Mouse (Mus musculus) limb, embryonic 12.5 days (tissue): ENCODE results near the gene Bcl9l. TPM values are rescaled to one million over a fixed set of nuclear protein-coding genes. Genes with fewer than 3 reads are reported as not detected.

Experiments
- ATAC-seq: fragments of 200-750 bp; cut with Nextera tagmentation; 2 replicates; pipeline ENCODE4 v1.8.0; 2017; ENCODE audit warnings: low read depth, moderate TSS enrichment; ENCODE audit not compliant: insufficient number of reproducible peaks, insufficient read depth, low FRiP score, low TSS enrichment
- H3K27ac ChIP-seq: fragments of 300-500 bp; sonication (generic); 2 replicates; pipeline ENCODE4 v1.5.1; 2016; ENCODE audit warnings: mild to moderate bottlenecking, moderate library complexity
- H3K27me3 ChIP-seq: fragments of 300-500 bp; sonication (generic); 2 replicates; pipeline ENCODE4 v1.6.1; 2016; ENCODE audit warnings: mild to moderate bottlenecking, moderate library complexity
- H3K36me3 ChIP-seq: fragments of 300-500 bp; sonication (generic); 2 replicates; pipeline ENCODE4 v1.6.1; 2016; ENCODE audit warnings: mild to moderate bottlenecking, moderate library complexity
- H3K4me1 ChIP-seq: fragments of 300-500 bp; sonication (generic); replicated peaks from 2 replicates; pipeline ENCODE4 v1.6.1; 2016
- H3K4me2 ChIP-seq: fragments of 300-500 bp; sonication (generic); 2 replicates; pipeline ENCODE4 v1.6.1; 2016; ENCODE audit warnings: mild to moderate bottlenecking, moderate library complexity
- H3K4me3 ChIP-seq: fragments of 300-500 bp; sonication (generic); replicated peaks from 2 replicates; pipeline ENCODE4 v1.5.1; 2016; ENCODE audit warnings: mild to moderate bottlenecking
- H3K9ac ChIP-seq: fragments of 300-500 bp; sonication (generic); replicated peaks from 2 replicates; pipeline ENCODE4 v1.6.1; 2016; ENCODE audit warnings: mild to moderate bottlenecking, moderate library complexity
- H3K9me3 ChIP-seq: fragments of 300-500 bp; sonication (generic); 2 replicates; pipeline ENCODE4 v1.6.1; 2016; ENCODE audit warnings: mild to moderate bottlenecking, moderate library complexity
- WGBS: fragments of 180-500 bp; shearing (Covaris S2); methylation state at CpG from one replicate; pipeline ENCODE4 v1.1.7; 2016; 5-methylcytosine and 5-hydroxymethylcytosine counted together
- polyA plus RNA-seq: library from polyadenylated mRNA; unstranded; fragments of >200 nt; fragmentation: Nextera tagmentation; extraction: Ambion mirVana; gene quantifications from 2 replicates; pipeline ENCODE4 v1.2.1, GENCODE M21; 2016

The Bcl9l gene
- polyA plus RNA-seq, 1 experiment from 2014 or later: 14.3 TPM

DNA sequence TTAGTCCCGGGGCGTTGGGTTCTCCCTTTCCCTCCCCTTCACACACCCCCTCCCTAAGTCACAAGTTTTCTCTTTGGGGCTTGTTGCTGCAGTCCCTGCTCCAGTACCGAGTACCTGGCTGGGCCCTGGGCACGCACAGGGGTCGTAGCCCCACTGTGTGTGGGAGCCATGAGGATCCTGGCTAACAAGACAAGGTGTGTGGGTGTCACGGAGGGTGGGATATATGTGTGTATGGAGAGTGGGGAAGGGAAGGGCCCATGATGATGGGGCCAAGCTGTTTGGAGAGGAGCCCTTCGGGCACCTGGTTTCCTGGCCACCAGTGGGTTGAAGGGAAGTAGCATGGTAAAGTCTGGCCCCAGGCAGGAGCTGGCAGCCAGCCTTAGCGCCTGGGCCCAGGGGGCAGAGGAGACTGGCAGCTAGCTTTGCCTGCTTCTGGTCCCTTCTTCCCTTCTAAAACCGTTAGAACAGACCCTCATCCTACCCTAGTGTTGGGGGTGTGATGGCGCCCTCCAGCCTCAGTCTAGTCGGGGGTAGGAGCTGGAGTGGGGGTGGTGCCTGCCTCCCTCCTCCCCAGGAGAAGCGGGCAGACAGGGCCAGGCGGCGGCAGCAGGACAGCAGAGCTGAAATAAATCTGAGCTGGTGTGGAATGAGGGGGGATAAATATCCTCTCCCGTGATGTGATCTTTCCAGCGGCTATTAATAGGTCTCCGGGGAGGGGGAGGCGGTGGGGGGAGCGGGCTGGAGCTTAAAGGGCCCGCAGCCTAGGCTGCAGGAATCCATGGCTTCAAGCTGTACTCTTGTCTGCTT lies 16.9 kb downstream of the Bcl9l start:
- ATAC-seq: peak; percentile 23; the same call in 1 of the 2 replicates
- peaks cover 74% of the 10 kb centered on the region for H3K4me1 ChIP-seq
- 3% methylated on average over 20 of the region's 20 CpGs for whole genome bisulfite sequencing

GRCm38 (mm10) chr9:44500163-44500533 lies 17.5 kb downstream of the Bcl9l start:
- Histone ChIP-seq H3K4me1 (peaks cover 71% of the 10 kb centered on the region), H3K27me3 (no peaks in the 10 kb centered on the region), H3K36me3 (peaks cover 51% of the 10 kb centered on the region), H3K4me3 (peak overlapping the region; percentile 49), H3K27ac (peak overlapping the region; percentile 98), H3K9me3 (no peaks in the 10 kb centered on the region), H3K9ac (peak overlapping the region; percentile 66), H3K4me2 (peak overlapping the region; percentile 89)
- WGBS: 15% methylated on average over 5 of the region's 5 CpGs
- no peak for ATAC-seq

More for the DNA sequence above, 16.9 kb downstream of the Bcl9l start:
- Histone ChIP-seq H3K9me3 (no peaks in the 10 kb centered on the region), H3K27ac (peak overlapping the region; percentile 98), H3K36me3 (peaks cover 45% of the 10 kb centered on the region), H3K27me3 (no peaks in the 10 kb centered on the region), H3K4me2 (peak overlapping the region; percentile 89), H3K9ac (peak overlapping the region; percentile 66), H3K4me3 (peak overlapping the region; percentile 49)

DNA sequence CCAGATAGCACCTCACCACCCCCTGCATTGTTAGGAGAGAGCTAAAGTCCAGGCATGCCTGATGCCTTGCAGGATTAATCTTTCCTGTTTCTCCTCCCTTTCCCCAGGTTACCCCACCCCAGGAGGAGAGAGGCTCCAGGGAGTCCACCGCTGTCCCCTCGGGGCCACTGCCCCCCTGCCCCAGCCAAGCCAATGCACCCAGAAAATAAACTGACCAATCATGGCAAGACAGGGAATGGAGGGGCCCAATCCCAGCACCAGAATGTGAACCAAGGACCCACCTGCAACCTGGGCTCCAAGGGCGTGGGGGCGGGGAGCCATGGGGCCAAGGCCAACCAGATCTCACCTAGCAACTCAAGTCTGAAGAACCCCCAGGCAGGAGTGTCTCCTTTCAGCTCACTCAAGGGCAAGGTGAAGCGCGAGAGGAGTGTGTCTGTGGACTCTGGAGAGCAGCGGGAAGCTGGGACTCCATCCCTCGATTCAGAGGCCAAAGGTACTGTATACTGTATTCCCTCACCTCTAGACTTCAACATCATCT lies 18.1 kb downstream of the Bcl9l start:
- ATAC-seq: no peak

DNA sequence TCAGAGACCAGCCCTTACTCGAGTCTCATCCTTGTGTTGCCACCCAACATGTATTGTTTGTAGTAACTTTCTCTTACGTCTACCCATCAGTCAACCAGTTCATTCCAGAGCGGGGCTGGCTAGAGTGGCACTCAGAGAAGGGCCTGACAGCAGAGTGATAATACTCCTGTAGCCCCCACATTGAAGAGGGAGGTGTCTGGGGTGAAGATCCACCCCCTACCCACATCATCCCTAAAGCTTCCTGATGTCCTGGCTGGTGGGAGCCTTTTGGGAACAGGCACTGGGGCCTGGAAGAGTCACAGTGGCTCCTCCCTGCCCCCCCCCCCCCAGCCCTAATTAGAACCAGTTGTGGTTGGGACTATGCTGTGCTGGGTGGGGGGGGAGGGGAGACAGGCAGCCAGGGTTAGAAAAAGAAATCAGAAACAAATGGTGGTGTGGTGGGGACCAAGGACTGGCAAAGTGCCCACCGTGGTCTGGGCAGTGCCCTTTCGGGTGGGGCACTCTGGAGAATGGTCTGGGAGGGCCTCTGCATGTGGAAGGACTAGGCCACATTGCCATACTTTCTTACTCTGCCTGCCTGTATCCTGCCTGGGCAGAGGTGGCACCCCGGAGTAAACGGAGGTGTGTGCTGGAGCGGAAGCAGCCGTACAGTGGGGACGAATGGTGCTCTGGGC lies 18.7 kb downstream of the Bcl9l start:
- peaks cover 68% of the 10 kb centered on the region for H3K4me1 ChIP-seq
- peak overlapping the region; percentile 98 for H3K27ac ChIP-seq
- no peaks in the 10 kb centered on the region for H3K9me3 ChIP-seq
- no peaks in the 10 kb centered on the region for H3K27me3 ChIP-seq
- ATAC-seq: no peak
- peak overlapping the region; percentile 40 for H3K9ac ChIP-seq
- peak overlapping the region; percentile 89 for H3K4me2 ChIP-seq
- 20% methylated on average over 10 of the region's 10 CpGs for WGBS
- H3K4me3 ChIP-seq: peak overlapping the region; percentile 49
- peaks cover 62% of the 10 kb centered on the region for H3K36me3 ChIP-seq

More for the DNA sequence above, 18.1 kb downstream of the Bcl9l start:
- WGBS: 33% methylated on average over 8 of the region's 8 CpGs
- peak overlapping the region; percentile 89 for H3K4me2 ChIP-seq
- H3K27ac ChIP-seq: peak overlapping the region; percentile 98
- no peaks in the 10 kb centered on the region for H3K9me3 ChIP-seq
- no peak overlapping the region for H3K9ac ChIP-seq
- no peaks in the 10 kb centered on the region for H3K27me3 ChIP-seq
- peaks cover 57% of the 10 kb centered on the region for H3K36me3 ChIP-seq
- peak overlapping the region; percentile 49; the same call in 1 of the 2 replicates for H3K4me3 ChIP-seq
- peaks cover 71% of the 10 kb centered on the region for H3K4me1 ChIP-seq

DNA sequence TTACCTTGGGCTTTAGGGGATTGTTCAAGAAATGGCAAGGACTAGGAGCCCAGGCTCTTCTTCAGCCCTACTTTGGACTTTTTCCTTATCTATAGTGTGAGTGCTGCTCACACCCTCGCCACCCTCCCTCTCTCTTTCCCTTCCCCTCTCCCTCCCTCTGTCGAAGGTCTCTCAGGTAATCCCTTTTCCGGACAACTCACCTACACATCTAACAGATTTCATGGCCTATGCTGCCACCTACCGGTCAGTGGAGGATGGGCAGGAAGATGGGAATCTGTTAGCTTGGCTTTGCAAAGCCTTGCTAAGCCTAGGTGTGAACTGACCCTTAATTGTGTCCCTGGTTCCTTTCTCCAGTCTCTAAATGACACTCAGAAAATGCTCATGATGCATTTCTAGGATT lies 19.4 kb downstream of the Bcl9l start:
- peaks cover 64% of the 10 kb centered on the region for H3K36me3 ChIP-seq
- peak overlapping the region; percentile 40; the same call in 1 of the 2 replicates for H3K9ac ChIP-seq
- H3K9me3 ChIP-seq: no peaks in the 10 kb centered on the region
- no peak for ATAC-seq
- no peaks in the 10 kb centered on the region for H3K27me3 ChIP-seq
- peaks cover 62% of the 10 kb centered on the region for H3K4me1 ChIP-seq
- peak overlapping the region; percentile 49 for H3K4me3 ChIP-seq
- peak overlapping the region; percentile 89 for H3K4me2 ChIP-seq
- WGBS: 0% methylated on average over 4 of the region's 4 CpGs
- H3K27ac ChIP-seq: peak overlapping the region; percentile 98

DNA sequence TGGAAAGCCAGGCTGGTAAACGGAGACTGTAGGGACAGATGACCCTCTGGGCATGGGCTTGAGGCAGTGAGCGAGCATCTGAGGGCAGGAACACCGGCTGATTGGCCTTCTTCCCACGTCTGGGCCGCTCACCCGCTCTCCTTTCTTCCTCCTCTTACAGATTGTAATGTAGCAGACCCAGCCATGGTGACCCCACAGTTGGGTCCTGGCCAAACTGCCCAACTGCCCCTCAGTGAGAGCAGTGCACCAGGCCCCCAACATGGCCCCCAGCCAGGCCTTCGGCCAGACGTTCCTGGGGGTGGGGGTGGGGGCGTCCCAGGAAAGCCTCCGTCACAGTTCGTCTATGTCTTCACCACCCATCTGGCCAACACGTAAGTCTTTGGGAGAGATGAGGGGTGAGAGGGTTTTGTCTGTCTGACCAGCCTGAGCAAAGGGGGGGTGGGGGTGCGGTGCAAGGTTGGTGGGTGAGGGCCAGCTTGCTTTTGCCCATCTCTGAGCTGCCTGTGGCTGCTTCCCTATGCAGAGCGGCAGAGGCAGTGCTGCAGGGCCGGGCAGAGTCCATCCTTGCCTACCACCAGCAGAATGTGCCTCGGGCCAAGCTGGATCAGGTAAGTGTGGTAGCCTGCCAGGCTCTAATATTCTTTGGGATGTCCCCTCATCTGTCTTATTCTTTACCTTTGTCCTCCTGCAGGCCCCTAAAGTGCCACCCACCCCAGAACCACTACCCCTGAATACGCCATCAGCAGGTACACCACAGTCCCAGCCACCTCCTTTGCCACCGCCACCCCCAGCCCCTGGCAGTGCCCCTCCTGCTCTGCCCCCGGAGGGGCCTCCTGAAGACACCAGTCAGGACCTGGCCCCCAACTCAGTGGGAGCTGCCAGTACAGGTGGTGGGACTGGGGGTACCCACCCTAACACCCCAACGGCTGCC lies 22.5 kb downstream of the Bcl9l start:
- peaks cover 49% of the 10 kb centered on the region for H3K4me1 ChIP-seq
- no peak overlapping the region for H3K4me2 ChIP-seq
- H3K9me3 ChIP-seq: no peaks in the 10 kb centered on the region
- peaks cover 88% of the 10 kb centered on the region for H3K36me3 ChIP-seq
- ATAC-seq: no peak
- 76% methylated on average over 20 of the region's 20 CpGs for WGBS
- no peak overlapping the region for H3K9ac ChIP-seq
- peaks cover 12% of the 10 kb centered on the region for H3K27me3 ChIP-seq
- H3K27ac ChIP-seq: no peak overlapping the region
- no peak overlapping the region for H3K4me3 ChIP-seq

DNA sequence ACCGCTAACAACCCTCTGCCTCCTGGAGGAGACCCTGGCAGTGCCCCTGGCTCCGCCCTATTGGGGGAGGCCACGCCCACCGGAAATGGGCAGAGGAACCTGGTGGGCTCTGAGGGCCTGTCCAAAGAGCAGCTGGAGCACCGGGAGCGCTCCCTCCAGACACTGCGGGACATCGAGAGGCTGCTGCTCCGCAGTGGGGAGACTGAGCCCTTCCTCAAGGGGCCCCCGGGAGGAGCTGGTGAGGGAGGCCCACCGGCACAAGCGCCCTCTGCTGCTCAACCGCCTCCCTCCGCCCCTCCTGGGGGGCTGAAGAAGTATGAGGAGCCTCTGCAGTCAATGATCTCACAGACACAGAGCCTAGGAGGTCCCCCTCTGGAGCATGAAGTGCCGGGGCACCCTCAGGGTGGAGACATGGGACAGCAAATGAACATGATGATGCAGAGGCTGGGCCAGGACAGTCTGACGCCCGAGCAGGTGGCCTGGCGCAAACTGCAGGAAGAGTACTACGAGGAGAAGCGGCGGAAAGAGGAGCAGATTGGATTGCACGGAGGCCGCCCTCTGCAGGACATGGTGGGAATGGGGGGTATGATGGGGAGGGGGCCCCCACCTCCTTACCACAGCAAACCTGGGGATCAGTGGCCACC lies 23.3 kb downstream of the Bcl9l start:
- 56% methylated on average over 23 of the region's 23 CpGs for WGBS
- H3K27me3 ChIP-seq: peaks cover 12% of the 10 kb centered on the region
- no peaks in the 10 kb centered on the region for H3K9me3 ChIP-seq
- peaks cover 83% of the 10 kb centered on the region for H3K36me3 ChIP-seq
- H3K4me3 ChIP-seq: no peak overlapping the region
- no peak overlapping the region for H3K4me2 ChIP-seq
- peaks cover 49% of the 10 kb centered on the region for H3K4me1 ChIP-seq
- no peak overlapping the region for H3K27ac ChIP-seq
- no peak for ATAC-seq
- H3K9ac ChIP-seq: no peak overlapping the region

- H3K4me3 ChIP-seq: no peak overlapping the region
- peaks cover 12% of the 10 kb centered on the region for H3K27me3 ChIP-seq
- no peak overlapping the region for H3K9ac ChIP-seq
- ATAC-seq: no peak
- H3K4me1 ChIP-seq: peaks cover 46% of the 10 kb centered on the region
- no peaks in the 10 kb centered on the region for H3K9me3 ChIP-seq
- H3K27ac ChIP-seq: no peak overlapping the region
- H3K36me3 ChIP-seq: peaks cover 77% of the 10 kb centered on the region
- WGBS: 93% methylated on average over 13 of the region's 13 CpGs
- no peak overlapping the region for H3K4me2 ChIP-seq
Measured at GRCm38 (mm10) chr9:44506566-44506965, 23.9 kb downstream of the Bcl9l start.

- H3K36me3 ChIP-seq: peaks cover 71% of the 10 kb centered on the region
- ATAC-seq: no peak
- H3K9me3 ChIP-seq: no peaks in the 10 kb centered on the region
- no peak overlapping the region for H3K4me3 ChIP-seq
- H3K9ac ChIP-seq: 0 out of 2 replicates have a peak overlapping the region, but pooled peaks have one; percentile 31
- peaks cover 12% of the 10 kb centered on the region for H3K27me3 ChIP-seq
- H3K4me2 ChIP-seq: no peak overlapping the region
- H3K27ac ChIP-seq: no peak overlapping the region
- H3K4me1 ChIP-seq: peaks cover 44% of the 10 kb centered on the region
- 95% methylated on average over 6 of the region's 6 CpGs for WGBS
Measured at GRCm38 (mm10) chr9:44507345-44507744, 24.7 kb downstream of the Bcl9l start.

GRCm38 (mm10) chr9:44508124-44508619 lies 25.5 kb downstream of the Bcl9l start:
- no peak overlapping the region for H3K27ac ChIP-seq
- no peak overlapping the region for H3K4me3 ChIP-seq
- H3K9ac ChIP-seq: no peak overlapping the region
- H3K9me3 ChIP-seq: no peaks in the 10 kb centered on the region
- peaks cover 47% of the 10 kb centered on the region for H3K4me1 ChIP-seq
- no peak overlapping the region for H3K4me2 ChIP-seq
- no peak for ATAC-seq
- WGBS: 84% methylated on average over 18 of the region's 18 CpGs
- peaks cover 12% of the 10 kb centered on the region for H3K27me3 ChIP-seq
- H3K36me3 ChIP-seq: peaks cover 63% of the 10 kb centered on the region
